ENCODE assay signal across 26 mouse cellular contexts in the genomic region with DNA sequence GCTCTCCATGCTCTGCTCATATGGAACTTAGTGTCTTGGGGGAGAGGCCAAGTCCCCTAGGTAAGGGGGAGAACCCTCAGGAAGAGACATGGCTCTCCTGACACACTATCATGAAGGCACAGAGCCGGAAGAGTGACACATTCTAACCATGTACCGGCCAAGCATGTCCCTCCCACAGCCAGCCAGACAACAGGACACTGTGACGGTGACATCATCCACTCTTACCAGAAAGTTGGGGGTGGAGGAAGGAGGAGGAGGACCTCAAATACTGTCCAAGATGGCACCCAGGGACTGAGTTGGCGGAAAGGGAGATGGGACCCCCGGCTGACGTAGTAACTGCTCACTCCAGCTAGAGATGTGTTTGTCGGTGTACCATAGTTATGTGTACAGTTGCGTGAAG.
"Had no signal": no experiment of that assay in that cellular context is flagged by ENCODE, and none has a peak within 500 bp of the region (broad histone marks: within the 10 kb centered on the region; RNA-seq: fewer than 3 reads in every experiment).

No protein-coding gene starts in this region.

- H3K36me3 ChIP-seq: heart, embryonic 13.5 days; heart, embryonic 15.5 days; hindbrain, embryonic 13.5 days; hindbrain, embryonic 15.5 days; kidney, embryonic 15.5 days; limb, embryonic 10.5 days; limb, embryonic 12.5 days; liver, embryonic 13.5 days; liver, embryonic 15.5 days had no signal

- H3K4me1 ChIP-seq: heart, embryonic 13.5 days; heart, embryonic 15.5 days; hindbrain, embryonic 15.5 days; kidney, embryonic 15.5 days; limb, embryonic 10.5 days; limb, embryonic 12.5 days; liver, embryonic 13.5 days; liver, embryonic 15.5 days had no signal

- H3K27ac ChIP-seq: heart, adult 2 months; heart, embryonic 13.5 days; heart, embryonic 15.5 days; hindbrain, embryonic 13.5 days; hindbrain, embryonic 15.5 days; hindbrain, postnatal 0 days; kidney, embryonic 15.5 days; kidney, postnatal 0 days; limb, embryonic 10.5 days; limb, embryonic 12.5 days; liver, embryonic 13.5 days; liver, embryonic 15.5 days had no signal

- H3K4me2 ChIP-seq: heart, embryonic 11.5 days; heart, embryonic 13.5 days; heart, embryonic 15.5 days; hindbrain, embryonic 13.5 days; hindbrain, embryonic 15.5 days; kidney, embryonic 15.5 days; limb, embryonic 12.5 days; liver, embryonic 11.5 days; liver, embryonic 13.5 days; liver, embryonic 15.5 days had no signal

- ATAC-seq: intestine, embryonic 16.5 days had no signal

- H3K4me3 ChIP-seq: heart, adult 2 months; heart, embryonic 13.5 days; heart, embryonic 15.5 days; hindbrain, embryonic 13.5 days; hindbrain, embryonic 15.5 days; kidney, embryonic 15.5 days; limb, embryonic 10.5 days; limb, embryonic 12.5 days; liver, embryonic 13.5 days; liver, embryonic 15.5 days had no signal

- H3K9ac ChIP-seq: heart, embryonic 13.5 days; heart, embryonic 15.5 days; hindbrain, embryonic 13.5 days; hindbrain, embryonic 15.5 days; kidney, embryonic 15.5 days; limb, embryonic 12.5 days; liver, embryonic 13.5 days; liver, embryonic 15.5 days had no signal

- H3K27me3 ChIP-seq: heart, embryonic 15.5 days; hindbrain, embryonic 15.5 days; kidney, embryonic 15.5 days; liver, embryonic 13.5 days; liver, embryonic 15.5 days had no signal

- H3K9me3 ChIP-seq: heart, embryonic 13.5 days; heart, embryonic 15.5 days; hindbrain, embryonic 13.5 days; hindbrain, embryonic 15.5 days; kidney, embryonic 15.5 days; limb, embryonic 10.5 days; limb, embryonic 12.5 days; liver, embryonic 13.5 days; liver, embryonic 15.5 days had no signal

- DNase-seq: gastrocnemius, postnatal 14 days; gastrocnemius, postnatal 36 days; heart, adult 11 months; heart, adult 2 months; heart, postnatal 14 days; heart, postnatal 36 days; kidney, adult 11 months; kidney, adult 2 months; kidney, adult 9 months; kidney, postnatal 14 days; kidney, postnatal 36 days; liver; liver, embryonic 13.5 days had no signal
